Mouse (Mus musculus) retina, embryonic 14.5 days (tissue): ENCODE results near the gene Uxs1.

Experiments used
- DNase-seq: peaks from one replicate; pipeline ENCODE4 v3.0.0-alpha.2; 2015; ENCODE audit warnings: low spot score

The Uxs1 gene

GRCm38 (mm10) chr1:43798048-43798447, 29.6 kb downstream of the Uxs1 start:
- DNase-seq: no peak

GRCm38 (mm10) chr1:43789765-43790164, 37.8 kb downstream of the Uxs1 start:
- DNase-seq: no peak

- DNase-seq: no peak
Observed at GRCm38 (mm10) chr1:43786711-43787110, 40.9 kb downstream of the Uxs1 start.

GRCm38 (mm10) chr1:43785316-43785715, 42.3 kb downstream of the Uxs1 start:
- DNase-seq: no peak

DNA sequence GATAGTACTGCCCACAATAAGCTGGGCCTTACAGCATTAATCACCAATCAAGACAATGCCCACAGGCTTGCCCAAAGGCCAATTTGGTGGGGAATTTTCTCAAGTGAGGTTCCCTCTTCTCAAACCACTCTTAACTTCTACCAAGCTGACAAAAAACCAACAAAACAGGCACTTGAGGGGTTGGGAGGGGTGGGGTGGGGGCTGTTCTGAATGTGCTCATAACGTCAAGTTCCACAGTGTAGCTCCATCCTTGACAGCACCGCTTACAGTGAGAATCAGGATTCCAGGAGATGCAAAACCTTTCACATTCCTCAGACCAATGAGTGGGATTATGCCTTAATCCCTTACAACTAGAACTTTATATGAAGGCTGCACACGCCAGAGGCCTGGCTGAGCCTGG, 44.4 kb downstream of the Uxs1 start:
- no peak for DNase-seq

- no peak for DNase-seq
Observed at GRCm38 (mm10) chr1:43782680-43783079, 44.9 kb downstream of the Uxs1 start.

GRCm38 (mm10) chr1:43781672-43782071, 45.9 kb downstream of the Uxs1 start:
- DNase-seq: no peak

DNA sequence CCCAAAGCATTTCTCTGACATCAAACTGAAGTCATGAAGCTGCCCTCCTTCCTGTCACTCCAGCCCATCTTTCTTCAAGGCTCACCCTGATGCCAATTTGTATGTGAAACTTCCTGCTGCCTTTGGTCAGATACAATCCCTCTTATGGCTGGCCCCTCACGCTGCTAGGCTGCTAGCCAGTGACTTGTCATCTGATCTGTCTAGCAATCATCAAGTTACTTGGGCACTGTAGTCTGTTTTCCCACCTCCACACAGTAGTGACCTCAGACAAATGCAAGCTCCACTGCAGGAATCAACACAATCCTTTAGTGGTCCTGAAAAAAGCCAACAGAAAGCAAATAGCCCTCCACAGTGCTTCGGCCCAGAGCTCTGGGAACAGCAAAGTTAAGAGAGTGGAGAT, 46.4 kb downstream of the Uxs1 start:
- DNase-seq: no peak

GRCm38 (mm10) chr1:43776106-43776505, 51.5 kb downstream of the Uxs1 start:
- no peak for DNase-seq

DNA sequence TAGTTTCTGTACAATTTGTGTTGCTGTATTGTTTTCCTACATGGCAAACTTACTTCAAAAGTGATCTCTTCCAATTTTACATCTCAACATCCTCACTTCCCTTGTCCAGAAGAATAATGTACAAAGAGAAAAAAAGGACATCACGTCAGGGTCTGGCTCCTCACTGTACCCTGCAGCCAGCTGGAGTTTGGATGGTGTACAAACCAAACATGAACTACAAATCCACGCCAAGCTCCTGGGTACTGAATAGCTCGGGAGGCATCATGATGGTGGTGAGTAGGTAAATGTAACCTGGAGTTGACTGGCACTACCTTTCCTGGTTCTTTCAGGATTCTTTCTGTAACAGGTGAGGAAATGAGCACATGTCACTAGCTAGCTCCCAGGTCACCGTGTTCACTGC, 53.5 kb downstream of the Uxs1 start:
- no peak for DNase-seq

- DNase-seq: no peak
Observed at GRCm38 (mm10) chr1:43772694-43773093, 54.9 kb downstream of the Uxs1 start.

DNA sequence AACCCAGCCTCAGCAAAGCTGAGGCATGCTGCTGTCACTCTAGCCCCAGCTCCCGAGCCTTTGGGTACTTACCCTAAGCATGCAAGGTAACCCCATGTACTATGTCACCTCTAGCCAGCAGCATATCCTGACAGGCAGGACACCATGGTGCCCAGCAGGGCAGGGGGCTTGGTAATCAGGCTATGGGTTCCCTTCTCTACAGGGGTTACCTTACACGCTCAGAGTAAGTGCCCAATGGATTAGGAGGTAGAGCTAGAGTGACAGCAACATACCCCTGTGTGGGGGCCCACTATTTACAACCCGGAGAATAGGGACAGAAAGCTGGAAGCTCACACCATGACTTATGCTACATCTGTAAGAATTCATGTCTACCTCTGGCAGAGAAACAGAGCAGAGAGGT, 57.6 kb downstream of the Uxs1 start:
- no peak for DNase-seq

DNA sequence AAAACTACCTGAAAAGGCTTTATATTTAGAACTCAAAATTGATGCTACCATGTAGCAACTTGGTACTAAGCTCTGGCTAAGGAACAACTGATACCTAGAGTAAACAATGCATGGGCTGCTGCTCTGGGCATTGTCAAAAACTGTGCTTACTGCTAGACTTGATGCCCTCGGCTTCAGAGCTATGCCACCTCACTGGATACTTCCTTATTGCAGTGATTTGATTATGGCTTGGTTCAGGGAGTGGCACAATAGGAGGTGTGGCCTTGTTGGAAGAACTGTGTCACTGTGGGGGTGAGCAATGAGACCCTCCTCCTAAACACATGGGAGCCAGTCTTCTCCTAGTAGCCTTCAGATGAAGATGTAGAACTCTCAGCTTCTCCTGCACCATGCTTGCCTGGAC, 58.3 kb downstream of the Uxs1 start:
- DNase-seq: no peak

DNA sequence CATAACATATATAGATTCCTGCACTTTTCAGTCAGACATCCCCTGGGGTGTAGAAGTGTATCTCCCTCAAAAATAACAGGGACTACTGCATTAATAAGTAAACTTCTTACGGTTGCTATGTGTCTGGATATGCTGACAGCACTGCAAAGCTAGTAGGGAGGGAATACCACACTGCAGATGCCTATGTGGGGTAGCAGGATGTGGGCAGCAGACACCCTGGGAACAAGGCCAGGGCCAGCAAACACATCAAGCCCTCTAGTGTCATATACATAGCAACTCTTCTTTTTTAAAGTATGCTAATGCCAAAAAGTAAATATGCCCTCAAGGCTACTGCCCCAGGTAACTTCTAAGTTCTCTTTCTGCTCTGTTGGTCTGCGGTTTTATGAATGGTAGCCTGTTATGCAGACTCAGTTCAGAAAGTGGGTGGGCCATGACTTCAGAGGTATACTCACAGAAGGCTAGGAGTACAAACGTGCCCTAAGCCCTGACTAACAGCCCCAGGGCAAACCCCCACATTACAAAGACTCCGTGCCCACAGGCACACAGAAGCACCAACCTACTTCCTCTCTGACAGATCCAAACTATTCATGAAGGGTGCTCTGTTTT, 59.1 kb downstream of the Uxs1 start:
- DNase-seq: no peak

- no peak for DNase-seq
Observed at GRCm38 (mm10) chr1:43766328-43766727, 61.3 kb downstream of the Uxs1 start.

GRCm38 (mm10) chr1:43764481-43764880, 63.1 kb downstream of the Uxs1 start:
- DNase-seq: no peak

DNA sequence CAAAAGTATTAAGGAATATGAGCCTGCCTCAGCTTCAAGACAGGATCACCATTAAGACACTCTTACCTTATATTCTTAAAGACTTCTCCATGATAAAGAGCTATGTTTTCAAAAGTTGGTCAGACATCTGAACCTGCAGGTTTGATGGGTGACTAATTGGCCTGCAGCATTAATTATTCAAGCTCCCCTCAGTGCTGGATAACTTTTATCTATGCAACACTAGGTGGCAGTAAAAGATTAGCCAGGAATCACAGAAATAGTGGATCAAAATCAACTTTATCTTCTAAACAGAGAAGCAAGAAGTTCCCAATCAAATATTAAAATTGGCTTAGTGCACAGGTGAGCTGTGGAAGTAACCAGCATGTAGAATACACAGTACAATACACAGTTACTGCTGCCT, 67.5 kb downstream of the Uxs1 start:
- peak; percentile 66 for DNase-seq

- DNase-seq: peak; percentile 6
Observed at GRCm38 (mm10) chr1:43754448-43755312, 72.9 kb downstream of the Uxs1 start.

- DNase-seq: no peak
Observed at GRCm38 (mm10) chr1:43738519-43738894, 89.1 kb downstream of the Uxs1 start.

DNA sequence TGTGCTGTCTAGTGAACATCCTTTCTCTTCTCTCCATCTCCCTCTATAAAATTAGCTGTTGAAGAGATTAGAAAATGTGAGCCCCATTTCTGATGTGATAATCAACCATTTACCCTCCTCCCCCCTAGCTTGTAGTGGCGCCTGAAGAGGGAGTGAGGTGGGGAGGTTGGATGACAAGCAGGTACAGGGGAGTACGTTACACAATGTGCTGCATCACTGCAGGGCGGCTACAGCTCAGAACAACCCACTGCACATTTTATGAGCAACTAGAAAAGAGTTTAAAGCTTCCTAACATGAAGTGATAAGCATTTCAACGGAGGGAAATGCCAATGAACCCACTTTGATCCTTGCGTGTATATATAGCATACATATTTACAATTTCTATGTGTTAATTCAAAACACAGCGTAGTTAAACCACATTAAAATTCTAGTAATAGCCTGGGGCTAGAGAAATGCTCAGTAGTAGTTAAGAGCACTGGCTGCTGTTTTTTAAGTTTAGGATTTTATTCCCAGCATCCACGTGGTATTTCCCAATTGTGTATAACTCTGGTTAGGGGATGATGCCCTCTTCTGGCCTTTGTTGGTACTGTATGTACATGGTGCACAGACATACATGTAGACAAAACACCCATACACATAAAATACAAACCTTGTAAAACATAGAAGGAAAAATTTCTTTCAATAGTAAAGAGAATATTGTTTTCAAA, 89.6 kb downstream of the Uxs1 start:
- DNase-seq: peak; percentile 70

DNA sequence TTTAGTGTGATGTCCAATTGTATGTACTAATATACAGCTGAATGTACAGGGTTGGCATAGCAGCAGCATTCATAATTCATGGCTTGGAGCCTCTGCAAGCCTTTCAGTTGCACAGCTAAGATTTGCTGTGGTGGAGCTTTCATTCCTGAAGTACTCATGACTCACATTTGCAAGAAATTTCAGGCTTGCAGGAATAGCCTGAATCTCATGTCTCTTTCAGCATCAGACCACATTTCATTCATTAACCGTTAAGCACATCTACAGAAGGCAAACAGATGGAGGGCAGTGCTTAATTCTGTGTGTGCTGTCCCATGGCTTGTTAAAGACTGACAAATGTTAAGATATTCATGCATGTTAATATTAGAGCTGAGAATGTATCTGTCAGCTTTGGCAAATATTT, 94.9 kb downstream of the Uxs1 start:
- DNase-seq: peak; percentile 16

DNA sequence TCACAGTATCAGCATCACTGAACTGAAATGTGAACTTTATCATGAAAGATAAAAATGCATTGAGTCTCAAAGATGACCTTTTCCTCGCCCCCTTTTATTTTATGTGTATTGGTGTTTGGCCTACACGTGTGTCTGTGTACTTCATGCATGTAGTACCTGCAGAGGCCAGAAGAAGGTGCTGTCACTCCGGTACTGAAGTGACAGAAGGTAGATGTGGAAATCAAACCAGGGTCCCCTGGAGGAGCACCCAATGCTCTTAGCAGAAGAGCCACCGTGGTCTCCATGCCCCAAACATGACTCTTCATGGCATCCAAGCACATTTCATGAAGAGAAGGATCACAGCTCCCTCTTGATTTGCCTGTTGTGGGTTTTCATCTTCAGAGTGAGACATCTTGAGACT, 95.5 kb downstream of the Uxs1 start:
- DNase-seq: peak; percentile 13

DNA sequence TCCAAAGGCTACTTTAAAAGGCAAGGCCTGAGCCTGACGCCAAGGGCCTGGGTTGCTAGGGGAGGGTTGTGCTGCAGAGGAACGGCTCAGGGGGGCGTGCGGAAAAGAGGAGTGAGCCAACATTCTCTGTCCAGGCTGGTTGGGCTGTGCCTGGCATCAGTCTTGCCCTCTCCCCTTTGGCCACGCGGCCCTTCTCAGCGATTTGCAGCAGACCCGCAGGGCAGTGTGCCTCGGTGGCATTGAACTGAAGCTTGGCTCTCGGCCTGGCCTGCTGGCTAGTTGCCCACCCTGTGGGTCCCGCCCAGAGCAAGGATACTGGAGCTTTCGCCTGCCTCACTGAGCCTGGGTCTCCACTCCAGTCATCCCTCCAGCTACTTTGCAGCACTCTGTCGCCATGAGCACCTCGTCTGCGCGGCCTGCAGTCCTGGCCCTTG, 97.1 kb downstream of the Uxs1 start, which contains the start of gene 1500015O10Rik:
TSS of gene 1500015O10Rik (plus strand) at position 112 of the 434 bp plus-strand sequence.
- DNase-seq: no peak
